Mouse (Mus musculus) mammary gland, adult 2 months (tissue): ENCODE results near the gene Med11. TPM values are rescaled to one million over a fixed set of nuclear protein-coding genes. Genes with fewer than 3 reads are reported as not detected.

Experiments used
- polyA plus RNA-seq: library from polyadenylated mRNA; depleted of rRNA; stranded (reverse); fragments of >200 nt; gene quantifications from 2 replicates; pipeline ENCODE4 v1.2.3, GENCODE M21; 2012; ENCODE audit warnings: low replicate concordance; rRNA removed

Med11 gene
- polyA plus RNA-seq = 18.4 and 20.8 TPM in 2 replicates

GRCm38 (mm10) chr11:70451797-70452498 lies at the start of gene Med11:
Gene Med11 (plus strand): TSS chr11:70451919.

DNA sequence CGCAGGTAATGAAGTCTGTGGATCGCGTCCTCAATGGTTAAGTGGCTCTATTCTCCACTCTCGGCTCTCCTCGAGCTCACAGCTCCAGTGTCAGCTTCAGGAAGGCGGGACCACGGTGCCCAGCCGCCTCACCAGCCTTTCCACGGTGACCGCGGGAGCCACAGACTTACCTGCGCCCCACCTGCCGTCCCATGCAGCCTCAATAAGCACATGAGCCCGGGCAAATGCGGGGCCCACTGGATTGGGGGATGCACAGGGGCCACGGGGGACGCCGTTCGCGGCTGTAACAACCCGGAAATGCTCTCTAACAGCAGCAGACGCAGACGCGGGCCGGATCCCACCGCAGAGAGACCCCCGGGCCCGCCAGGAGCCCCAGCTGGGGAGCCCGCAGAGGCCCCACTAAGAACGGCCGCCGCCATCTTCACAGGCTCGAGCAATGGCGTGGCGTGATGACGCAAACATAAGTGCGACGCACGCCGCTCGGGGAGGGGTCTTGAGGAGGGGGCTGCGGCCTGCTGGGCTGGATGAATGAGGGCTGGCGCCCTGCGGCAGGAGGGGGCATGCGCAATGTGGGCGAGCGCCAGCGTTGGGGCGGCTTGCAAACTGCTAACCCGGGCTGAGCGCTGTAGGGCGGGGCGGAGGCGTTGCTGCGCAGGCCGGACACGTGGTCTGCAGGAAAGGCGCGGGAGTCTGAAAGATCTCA lies 42.0 kb upstream of the Med11 start, which contains the start of gene Pelp1:
Gene Pelp1, minus strand, starts transcription at position 438 of the 703 bp plus-strand sequence.

GRCm38 (mm10) chr11:70432048-70432894 lies 19.4 kb upstream of the Med11 start, which contains the start of gene Arrb2:
Gene Arrb2 (plus strand): TSS chr11:70432635.

DNA sequence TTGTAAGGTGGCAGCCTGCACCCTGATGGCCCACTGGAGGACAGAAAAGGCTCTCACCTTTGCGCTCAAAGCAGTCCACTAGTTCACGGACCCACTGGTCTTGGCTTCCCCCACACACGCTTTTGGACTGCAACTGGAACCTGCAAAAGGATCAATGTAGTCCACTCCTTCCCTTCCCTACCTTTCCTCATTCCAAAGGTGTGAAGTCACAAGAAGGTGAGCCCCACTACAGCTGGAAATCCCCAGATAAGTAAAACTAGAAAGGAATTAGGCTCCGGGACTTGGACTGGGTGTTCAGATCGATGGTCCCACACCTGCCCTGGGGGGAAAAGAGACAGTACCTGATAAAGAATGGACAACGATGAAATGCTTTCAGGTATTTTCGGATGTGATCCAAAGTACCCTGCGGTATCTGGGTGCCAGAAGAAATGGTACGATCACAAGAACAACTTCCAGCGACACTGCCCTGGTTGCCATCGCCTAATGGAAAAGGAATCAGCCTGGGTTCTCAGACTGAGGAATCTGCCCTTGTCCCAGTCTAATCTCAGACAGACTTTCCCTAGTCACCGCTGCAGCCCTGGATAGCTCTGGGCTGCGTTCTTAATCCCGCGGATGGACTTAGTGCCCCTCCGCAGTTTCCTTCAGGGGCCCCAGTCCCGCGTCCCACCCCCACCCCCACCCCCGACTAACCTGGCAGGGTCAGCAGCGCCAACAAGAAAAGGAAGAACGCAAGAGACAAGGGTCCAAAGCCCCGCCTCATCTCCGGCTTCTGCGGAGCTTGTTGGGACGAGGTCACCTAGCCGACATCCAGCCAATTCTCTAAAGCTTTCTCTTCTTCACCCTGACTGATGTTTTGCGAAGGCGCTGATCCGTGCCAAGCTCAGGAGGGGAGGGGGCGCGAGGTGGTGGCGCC lies 7.2 kb downstream of the Med11 start, which contains the start of gene Zmynd15:
Gene Zmynd15, plus strand, starts transcription at position 746 of the 913 bp plus-strand sequence.

GRCm38 (mm10) chr11:70459601-70460101 lies 7.9 kb downstream of the Med11 start, which contains the start of gene Cxcl16:
Gene Cxcl16 (minus strand): TSS chr11:70459984.

Other genes starting within 250 kb of the Med11 start
- gene Slc16a11, start 239.2 kb upstream of the Med11 start, polyA plus RNA-seq = 4.8 and 9.0 TPM in 2 replicates
- 4.6 and 5.2 TPM in 2 replicates for gene Slc16a13, start 230.9 kb upstream of the Med11 start, polyA plus RNA-seq
- gene Bcl6b, start 222.1 kb upstream of the Med11 start, polyA plus RNA-seq = 11.9 TPM in 2 replicates
- gene 0610010K14Rik, start 214.0 kb upstream of the Med11 start, polyA plus RNA-seq = 64.0 and 79.8 TPM in 2 replicates
- gene Gm21988, start 212.1 kb upstream of the Med11 start, polyA plus RNA-seq = 7.3 and 8.3 TPM in 2 replicates
- 228 and 250 TPM in 2 replicates for gene Rnasek, start 212.1 kb upstream of the Med11 start, polyA plus RNA-seq
- gene Alox12, start 196.6 kb upstream of the Med11 start, polyA plus RNA-seq = 2.9 and 5.0 TPM in 2 replicates
- gene Alox12e, start 129.3 kb upstream of the Med11 start, polyA plus RNA-seq = 1.1 and 5.8 TPM in 2 replicates
- gene Alox15, start 99.9 kb upstream of the Med11 start, polyA plus RNA-seq = 7.3 TPM in 2 replicates
- 20.5 and 21.3 TPM in 2 replicates for gene Pelp1, start 41.9 kb upstream of the Med11 start, polyA plus RNA-seq
- gene Arrb2, start 19.3 kb upstream of the Med11 start, polyA plus RNA-seq = 101 and 115 TPM in 2 replicates
- 15.4 and 27.1 TPM in 2 replicates for gene Zmynd15, start 7.5 kb downstream of the Med11 start, polyA plus RNA-seq
- gene Cxcl16, start 8.1 kb downstream of the Med11 start, polyA plus RNA-seq = 55.8 and 86.0 TPM in 2 replicates
- 0.94 and 1.3 TPM in 2 replicates for gene Tm4sf5, start 53.3 kb downstream of the Med11 start, polyA plus RNA-seq
- 0.23 TPM in 1 of 2 replicates, not detected in the other for gene Vmo1, start 62.7 kb downstream of the Med11 start, polyA plus RNA-seq
- 0.74 TPM in 1 of 2 replicates, not detected in the other for gene Gltpd2, start 67.3 kb downstream of the Med11 start, polyA plus RNA-seq
- 252 and 327 TPM in 2 replicates for gene Psmb6, start 73.4 kb downstream of the Med11 start, polyA plus RNA-seq
- not detected in 2 replicates for gene Gm40193, start 81.0 kb downstream of the Med11 start, polyA plus RNA-seq
- gene Pld2, start 88.1 kb downstream of the Med11 start, polyA plus RNA-seq = 28.4 and 44.8 TPM in 2 replicates
- 64.3 and 105 TPM in 2 replicates for gene Mink1, start 111.0 kb downstream of the Med11 start, polyA plus RNA-seq
- gene 4930544D05Rik, start 163.9 kb downstream of the Med11 start, polyA plus RNA-seq = not detected in 2 replicates
- 0.42 and 4.9 TPM in 2 replicates for gene Chrne, start 167.3 kb downstream of the Med11 start, polyA plus RNA-seq
- 0.09 and 0.17 TPM in 2 replicates for gene Gp1ba, start 187.2 kb downstream of the Med11 start, polyA plus RNA-seq
- gene Rnf167, start 195.3 kb downstream of the Med11 start, polyA plus RNA-seq = 136 and 150 TPM in 2 replicates
- gene Slc25a11, start 195.6 kb downstream of the Med11 start, polyA plus RNA-seq = 123 and 227 TPM in 2 replicates
- gene Pfn1, start 202.7 kb downstream of the Med11 start, polyA plus RNA-seq = 1,240 and 3,635 TPM in 2 replicates
- gene Eno3, start 205.3 kb downstream of the Med11 start, polyA plus RNA-seq = 11.3 and 926 TPM in 2 replicates
- gene Spag7, start 217.5 kb downstream of the Med11 start, polyA plus RNA-seq = 20.5 and 29.2 TPM in 2 replicates
- 33.8 and 45.0 TPM in 2 replicates for gene Camta2, start 236.2 kb downstream of the Med11 start, polyA plus RNA-seq
- 10.5 and 16.7 TPM in 2 replicates for gene Inca1, start 248.2 kb downstream of the Med11 start, polyA plus RNA-seq
- gene Kif1c, start 248.6 kb downstream of the Med11 start, polyA plus RNA-seq = 83.1 and 86.5 TPM in 2 replicates